Mouse (Mus musculus) CD4-positive helper T cell, adult 2 months (primary cell): Measurements from ENCODE around the gene Kcnk2.

Source experiments
- DNase-seq: peaks from one replicate; pipeline ENCODE4 v3.0.0-alpha.2; 2012; ENCODE audit warnings: low read depth, missing footprints, low spot score

Kcnk2 gene

DNA sequence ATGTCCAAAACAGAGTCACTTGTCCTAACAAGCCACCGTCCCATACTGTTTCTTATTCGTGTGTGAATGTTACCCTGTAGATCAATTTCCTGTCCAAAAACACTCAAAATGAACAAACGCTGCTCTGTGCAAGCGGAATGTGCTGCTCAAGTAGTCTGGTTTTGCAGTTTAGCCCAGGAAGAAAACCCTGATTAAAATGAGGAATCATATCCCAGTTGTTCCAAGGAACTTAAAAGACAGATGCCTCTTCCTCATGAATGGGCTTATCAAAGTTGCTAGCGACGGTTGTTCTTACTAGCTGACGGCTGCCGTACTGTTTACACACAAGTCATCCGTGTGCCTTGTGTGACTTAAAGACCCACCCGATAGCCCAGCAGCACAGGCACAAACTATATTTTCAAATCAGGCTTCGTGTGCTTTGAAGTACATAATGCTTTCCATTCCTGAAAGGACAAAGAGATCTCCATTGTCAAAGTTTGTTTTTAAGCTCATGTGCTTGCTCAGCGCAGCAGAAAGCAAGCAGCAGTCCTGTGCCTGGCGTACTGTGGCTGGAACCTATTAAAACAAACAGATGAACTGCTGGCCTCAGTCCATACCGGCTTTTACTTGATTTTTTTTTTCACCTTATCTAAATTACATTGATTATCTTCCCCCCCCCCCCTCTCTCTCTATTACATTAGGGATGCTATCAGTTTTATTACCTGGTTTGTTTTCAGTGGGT is at the start of gene Kcnk2:
Gene Kcnk2, minus strand, starts transcription at position 51 of the 721 bp plus-strand sequence.
- DNase-seq = no peak

DNA sequence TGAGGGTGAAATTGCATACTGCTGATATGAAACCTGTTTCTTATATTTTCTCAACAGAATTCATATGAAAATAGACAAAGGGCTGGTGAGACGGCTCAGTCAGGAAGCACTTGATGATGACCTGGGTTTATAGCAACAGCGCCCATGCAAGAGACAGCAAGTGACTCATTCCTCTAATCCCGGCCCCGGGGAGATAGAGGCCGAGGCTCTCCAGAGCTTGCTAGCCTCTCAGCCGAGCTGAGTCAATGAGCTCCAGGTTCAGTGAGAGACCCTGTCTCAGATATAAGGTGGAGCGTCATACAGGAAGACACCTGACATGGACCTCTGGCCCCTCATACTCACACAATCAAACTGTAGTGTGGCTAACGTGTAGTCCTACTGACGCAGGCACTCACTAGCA is 38.7 kb upstream of the Kcnk2 start:
- no peak for DNase-seq

DNA sequence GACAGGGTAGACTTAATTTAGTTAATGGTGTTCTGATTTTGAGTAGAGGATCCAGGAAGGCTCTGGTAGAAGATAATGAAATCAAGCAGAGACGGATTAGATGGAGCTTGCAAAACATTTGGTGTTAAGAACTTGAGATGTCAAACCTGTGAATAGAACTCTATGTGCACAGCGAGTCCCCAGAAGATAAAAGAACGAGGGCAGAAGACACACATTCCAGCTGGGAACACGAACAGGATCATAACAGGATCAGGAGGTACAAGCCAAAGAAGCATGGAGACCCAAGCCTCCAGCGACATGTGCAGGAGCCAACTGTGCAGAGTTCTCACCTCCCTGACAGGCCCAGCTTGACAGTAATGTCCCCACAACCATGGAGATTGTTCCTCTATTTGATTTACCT is 35.1 kb upstream of the Kcnk2 start:
- DNase-seq = no peak

DNA sequence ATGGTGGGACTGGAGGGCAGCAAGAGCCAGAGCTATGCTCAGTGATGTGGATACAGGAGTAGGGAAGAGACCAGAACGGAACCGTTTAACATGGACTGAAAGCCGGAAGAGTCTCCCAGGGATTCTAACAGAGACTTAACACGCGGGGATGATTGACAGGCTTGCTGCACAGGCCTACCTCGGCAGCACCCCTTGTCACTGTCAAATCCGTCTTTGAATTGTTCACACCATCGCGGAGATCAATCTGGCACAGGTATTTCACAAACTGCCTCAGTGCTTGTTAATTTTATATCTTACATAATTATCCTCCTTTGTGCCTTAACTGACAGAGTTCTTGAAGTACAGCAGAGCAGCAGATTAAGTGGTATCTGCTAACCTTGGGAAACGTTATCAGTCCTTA is 33.4 kb upstream of the Kcnk2 start:
- DNase-seq = no peak

DNA sequence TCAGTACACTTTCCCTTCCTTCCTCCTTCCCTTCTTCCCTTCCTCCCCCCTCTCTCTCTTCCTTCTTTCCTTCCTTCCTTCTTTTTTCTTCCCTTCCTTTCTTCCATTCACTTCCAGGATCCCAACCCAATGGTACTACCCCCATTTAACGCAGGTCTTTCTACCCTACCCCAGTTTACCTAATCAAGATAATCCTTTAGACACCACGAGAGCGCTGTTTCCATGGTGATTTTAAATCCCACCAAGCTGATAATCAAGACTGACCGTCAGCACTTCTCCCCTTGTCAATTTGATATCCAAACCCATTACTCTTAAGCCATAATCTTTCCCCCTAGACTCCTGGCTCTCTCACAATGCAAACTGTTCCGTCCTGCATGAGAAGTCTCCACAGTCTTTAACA is 29.4 kb upstream of the Kcnk2 start:
- DNase-seq = no peak

DNA sequence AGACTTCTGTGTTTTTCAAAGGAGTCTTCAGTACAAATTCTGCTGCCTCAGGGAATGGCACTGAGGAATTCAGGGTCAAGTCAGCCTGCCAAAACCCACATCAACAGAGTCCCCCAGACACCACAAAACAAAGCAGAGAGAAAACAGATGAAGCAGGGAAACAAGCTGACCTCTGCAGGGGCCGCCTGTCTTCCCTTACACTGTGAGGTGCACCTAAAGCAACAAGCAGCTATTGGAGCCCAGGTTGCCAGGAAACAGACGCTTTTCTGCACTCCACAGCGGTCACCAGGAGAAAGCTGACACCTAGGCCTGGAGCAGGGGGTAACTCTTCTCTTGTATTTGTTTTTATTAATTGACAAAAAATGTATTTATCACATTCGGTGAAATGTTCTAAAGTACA is 28.5 kb upstream of the Kcnk2 start:
- no peak for DNase-seq

DNA sequence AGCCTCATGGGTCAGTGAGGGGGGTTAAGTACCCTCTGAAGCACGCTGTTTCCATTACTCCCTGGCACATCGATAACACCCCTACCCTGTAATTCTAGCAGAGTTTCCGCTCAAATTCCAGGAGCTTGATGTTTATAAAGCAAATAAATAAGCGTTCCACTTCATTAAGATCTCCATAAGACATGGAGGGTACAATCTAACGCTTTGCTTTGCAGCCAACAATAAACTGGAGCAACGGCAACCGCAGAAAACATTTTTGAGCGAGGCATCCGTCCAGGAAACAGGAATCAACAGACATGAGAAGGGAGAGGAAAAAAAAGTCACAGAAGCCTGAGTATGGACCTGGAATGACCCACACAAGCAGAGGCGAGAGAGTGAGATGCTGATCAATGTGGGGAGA is 27.5 kb upstream of the Kcnk2 start:
- no peak for DNase-seq

DNA sequence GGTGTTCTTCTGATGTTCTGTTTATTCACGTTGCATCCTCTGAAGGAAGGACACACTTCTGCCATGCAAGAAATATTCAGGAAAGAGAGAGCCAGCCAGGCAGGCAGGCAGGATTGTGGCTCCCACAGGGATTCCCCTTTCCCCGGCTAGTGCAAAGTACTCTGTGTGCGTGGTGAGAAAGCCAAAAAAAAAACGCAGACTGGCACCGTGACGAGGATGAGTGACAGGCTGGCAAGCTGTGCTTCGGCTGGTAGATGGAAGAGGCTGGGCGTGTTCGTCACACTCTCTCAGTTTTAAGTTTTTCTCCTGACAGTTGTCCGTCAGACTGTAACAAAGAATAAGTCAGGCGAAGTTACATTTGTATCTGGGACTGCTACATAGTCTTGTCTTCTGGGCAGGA is 24.2 kb upstream of the Kcnk2 start:
- DNase-seq = no peak

DNA sequence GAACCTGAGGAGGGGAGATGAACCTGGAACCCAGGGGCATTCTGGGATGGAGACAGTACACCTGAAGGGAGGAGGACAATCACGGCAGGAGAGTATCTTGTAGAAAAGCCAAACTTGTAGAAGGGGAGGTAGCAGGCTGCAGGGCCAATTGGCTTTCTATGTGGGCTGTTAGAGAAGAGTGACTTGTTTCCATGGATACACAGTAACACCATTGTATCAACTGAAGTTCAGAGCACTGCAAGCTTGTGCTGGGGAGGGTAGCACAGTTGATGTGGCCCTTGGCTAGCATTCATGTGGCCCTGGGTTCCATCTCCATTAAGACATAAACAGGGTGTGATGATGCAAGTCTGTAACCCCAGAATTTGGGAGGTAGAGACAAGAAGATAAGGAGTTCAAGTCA is 17.8 kb upstream of the Kcnk2 start:
- DNase-seq = no peak

DNA sequence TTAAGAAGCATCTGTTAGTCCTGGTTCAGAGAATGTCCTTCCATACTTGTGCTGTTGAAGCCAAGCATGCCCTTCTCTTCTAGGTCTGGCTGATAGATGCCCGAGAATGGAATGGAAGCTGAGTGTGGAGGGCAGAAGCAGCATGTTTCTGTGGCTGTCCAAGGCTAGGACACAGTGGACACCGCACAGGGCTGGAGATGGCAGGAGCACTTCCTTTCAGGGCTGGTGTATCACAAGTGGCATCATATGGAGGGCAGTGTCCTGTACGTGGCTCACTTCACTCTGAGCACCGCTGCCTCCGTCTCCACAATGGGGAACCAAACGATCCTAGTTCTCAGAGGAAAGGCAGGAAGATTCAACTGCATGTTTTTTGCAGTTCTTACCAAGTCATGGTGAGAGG is 7.8 kb upstream of the Kcnk2 start:
- no peak for DNase-seq

DNA sequence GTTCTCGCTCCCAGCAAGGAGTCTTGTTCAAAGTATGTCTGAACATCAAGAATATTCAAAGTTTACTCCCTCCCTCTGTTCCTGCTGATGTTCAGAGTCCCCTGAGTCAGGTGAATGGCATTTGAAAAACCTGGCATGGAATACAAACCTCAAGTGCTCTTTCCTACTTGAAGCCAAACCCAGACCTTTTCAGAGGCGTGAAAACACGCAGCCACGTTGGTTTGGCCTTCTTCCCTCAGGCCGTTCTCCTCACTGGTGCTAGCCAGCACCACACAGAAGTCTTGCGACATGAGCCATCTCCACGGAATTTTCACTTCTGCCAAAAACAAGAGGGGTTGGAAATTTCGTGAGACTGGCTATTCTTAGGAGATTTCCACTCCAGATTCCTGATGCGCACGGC is 3.1 kb upstream of the Kcnk2 start:
- DNase-seq = no peak

DNA sequence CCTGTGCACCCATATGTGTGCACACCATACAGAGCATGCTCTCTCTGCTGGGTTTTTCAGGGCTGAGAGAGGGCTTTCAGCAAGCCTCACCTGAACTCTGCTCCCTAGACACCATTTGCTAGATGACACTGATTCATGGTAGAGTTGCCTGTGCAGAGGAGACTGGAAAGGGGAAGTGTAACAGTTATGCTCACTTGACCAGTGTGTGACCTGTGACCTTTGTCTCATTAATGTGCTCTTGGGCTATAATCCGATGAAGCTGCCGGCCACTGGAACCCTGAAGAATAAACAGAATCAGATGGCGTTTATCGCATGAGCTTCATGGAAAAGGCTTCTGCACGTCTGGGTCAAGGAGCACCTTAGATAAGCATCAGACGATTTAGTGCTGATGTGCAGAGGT is 1.5 kb upstream of the Kcnk2 start:
- DNase-seq = no peak

DNA sequence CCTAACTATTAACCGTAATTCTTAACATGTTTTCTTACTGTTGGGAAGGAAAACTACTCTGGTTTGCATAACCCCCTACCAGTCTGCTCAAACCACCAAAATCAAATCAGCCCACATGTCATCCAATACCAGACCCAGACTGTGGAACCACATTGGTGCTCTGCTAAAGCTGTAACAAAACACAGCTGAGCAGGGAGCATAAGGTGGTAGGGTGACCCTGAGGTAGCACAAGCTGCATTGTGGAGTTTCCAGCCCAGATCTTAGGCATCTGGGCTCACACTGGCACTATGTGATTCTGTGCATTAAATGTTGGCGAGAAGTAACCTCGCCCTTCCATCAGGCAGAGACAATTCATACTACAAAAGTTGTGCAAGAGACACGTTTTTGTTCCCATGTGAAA is 1.1 kb upstream of the Kcnk2 start:
- no peak for DNase-seq

DNA sequence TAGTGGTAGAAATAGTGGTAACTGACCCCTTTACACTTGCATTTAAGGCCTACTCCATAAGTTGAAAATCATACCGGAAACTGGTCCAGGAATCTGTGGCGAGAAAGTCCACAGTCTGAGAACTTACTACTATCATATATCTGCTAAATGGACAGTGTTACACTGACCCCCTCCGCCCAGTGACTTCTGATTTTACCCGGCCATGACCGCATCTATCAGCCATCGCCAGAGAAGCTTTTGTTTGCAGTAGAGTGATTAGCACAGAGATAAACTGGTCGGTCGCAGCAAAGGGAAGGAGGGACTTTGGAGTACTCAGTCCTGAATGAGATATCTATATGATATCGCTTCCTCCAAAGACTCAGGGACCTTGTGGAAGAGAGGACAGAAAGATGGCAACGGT is 15.2 kb downstream of the Kcnk2 start:
- DNase-seq = no peak

DNA sequence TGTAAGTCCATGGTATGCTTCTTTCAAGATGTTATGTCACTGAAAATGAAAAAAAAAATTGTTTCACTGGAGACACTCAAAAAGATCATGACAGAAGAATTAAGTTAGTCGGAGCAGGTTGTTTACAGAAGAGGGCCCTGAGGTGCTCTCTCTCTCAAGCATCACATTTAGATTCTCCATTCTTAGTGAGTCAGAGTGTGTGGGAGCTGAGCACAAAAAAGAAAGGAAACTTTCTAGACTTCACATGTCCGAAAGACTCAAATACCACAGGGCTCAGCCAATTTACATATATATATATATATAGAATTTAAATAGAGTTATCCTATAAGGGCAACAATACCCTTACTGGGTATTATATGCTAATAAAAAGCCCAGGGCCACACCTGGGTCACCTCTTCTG is 15.9 kb downstream of the Kcnk2 start:
- DNase-seq = no peak

DNA sequence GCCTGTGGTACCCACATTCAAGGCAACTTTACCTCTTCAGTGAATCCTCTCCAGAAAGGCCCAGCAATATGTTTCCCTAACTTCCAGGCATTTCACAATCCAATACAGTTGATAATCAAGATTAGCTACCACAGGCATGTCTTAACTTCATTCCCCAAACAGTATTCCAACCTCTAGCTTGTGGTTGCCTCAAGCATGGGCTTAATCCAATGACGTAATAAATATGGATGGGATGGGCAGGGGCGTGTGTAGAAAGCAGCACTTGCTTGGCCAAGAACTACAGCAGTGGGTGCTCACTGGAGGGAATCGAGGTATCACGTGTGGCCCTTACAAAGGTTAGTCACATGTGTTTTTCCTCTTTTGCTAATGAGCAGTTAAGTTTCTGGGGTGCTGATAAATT is 34.4 kb downstream of the Kcnk2 start:
- no peak for DNase-seq

DNA sequence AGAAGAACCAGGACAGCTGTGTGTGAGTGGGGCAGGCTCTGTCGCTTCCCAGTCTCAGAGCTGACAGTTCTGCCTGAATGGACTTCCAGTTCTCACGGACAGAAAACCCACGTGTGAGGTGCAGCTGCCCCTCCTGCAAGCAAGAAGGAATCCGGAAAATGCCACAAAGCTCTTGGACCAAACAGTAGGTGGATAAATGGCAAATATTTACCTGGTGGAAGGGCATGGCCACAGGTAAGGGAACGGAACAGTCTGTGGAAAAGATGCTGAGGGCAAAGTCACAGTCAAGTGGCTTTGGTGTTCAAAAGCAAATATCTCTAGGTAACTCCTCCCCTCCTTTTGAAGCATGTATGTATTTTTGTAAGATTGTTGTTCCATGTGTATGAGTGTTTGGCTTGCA is 37.9 kb downstream of the Kcnk2 start:
- DNase-seq = no peak

DNA sequence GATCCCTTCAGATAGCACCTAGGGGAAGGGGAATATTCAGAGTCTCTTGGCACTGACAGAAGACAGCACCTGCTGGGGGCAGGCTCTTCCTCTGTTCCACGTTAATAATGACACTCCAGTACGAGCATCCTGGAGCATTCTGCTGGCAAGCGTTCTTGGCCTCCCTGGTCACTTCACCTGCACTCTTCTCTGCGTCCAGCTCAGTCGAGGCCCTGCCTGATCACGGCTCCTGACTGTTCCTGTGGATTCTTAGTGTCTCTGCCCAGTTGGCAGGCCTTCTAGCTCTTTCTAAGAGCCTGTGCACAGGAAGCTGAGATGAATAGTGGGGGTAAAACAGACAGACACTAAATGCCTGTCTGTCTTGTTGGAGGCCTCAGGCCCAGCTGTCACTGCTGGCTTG is 39.5 kb downstream of the Kcnk2 start:
- DNase-seq = no peak

DNA sequence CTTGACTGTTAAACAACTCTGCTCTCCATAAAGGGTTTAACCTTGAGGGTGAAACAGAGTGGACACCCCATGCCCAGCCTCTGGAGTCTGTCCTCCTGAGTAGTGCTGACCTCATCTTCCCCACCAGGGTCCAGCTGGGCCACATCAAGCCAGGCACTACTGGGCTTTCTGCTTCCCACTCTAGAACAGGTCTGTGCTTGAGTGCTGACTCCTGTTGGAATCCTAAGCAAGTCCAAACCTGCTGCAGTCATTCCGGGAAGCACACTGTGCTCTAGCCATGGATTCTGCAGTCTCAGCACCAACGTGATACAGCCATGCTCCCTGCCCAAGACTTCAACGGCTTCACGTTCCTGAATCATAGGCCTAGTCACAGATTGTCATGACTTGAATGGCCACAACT is 42.4 kb downstream of the Kcnk2 start:
- no peak for DNase-seq

DNA sequence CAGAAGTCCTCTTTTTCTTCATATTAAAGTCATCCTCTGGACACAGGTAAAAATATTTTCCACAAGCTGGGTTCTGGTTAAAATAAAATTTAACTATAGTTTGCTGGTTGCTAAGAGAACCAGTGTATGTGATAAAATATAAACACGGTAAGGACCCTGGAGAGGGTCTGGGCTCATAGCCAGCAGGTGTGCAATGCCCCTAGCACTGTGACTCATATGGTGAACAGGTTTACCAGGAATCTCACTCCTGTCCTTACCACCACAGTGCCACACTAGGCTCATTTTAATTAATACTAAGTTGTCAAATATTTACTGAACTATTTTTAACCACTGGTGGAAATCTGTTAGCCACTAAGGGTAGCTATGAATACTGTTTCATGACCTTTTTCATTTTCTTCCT is 48.2 kb downstream of the Kcnk2 start:
- DNase-seq = no peak

DNA sequence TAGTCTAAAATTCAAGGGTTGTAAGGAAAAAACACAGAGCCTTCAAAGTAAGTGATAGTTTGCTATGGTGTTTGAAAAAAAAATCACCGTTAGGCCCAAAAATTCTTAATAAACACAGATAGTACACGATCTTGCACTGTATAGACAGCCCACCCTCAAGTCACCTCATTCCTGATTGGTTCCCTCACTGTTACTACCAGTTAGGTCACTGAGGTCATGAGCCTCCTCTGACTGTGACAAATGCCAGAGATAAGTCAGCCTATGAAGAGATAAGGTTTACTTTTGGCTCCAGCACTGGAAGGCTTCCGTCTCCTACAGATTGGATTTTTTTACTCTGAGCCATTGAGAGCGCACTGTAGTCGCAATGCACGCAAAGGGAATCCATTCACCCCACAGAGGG is 50.3 kb downstream of the Kcnk2 start:
- DNase-seq = no peak

DNA sequence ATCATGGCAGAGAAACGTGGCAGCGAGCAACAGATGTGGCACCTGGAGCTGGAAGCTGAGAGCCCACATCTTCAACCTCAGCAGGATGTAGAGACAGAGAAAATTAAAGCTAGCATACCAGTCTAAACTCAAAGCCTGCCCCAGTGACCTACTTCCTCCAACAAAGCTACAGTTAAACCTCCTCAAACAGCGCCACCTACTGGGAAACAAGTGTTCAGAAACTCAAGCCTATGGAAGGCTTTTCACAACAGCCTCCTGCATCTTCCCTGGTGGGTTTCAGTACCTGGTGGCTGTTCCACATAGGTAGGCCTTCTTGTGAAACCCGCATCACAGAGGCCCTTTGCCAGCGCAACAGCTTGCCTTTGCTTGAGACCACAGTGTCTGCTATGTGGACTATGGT is 52.9 kb downstream of the Kcnk2 start:
- no peak for DNase-seq

DNA sequence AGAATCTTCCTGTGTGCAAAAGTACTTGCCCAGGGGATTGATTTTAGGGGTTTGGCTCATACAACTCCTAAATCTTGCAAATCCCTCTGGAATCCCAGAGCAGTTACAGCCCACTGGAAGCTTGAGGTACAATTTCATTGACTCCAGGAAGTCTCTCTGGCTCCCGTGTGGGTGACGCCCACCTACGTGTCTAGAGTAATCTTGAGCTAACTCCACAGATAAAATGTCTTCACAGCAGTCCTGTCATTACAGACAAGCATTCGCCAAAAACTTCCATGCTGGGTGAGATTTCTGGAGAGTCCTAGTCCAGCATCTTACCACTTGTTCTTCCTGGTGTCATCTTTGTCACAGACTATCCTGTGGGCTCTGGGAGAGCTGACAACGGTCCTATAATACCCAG is 56.9 kb downstream of the Kcnk2 start:
- no peak for DNase-seq
